Mouse (Mus musculus) Patski (cell line): ENCODE data around the gene Cwf19l1. TPM values are rescaled to one million over a fixed set of nuclear protein-coding genes. Genes with fewer than 3 reads are reported as not detected.

Source experiments
- ATAC-seq: fragments of 100-300 bp; one replicate; pipeline ENCODE4 v1.8.0; 2021
- CTCF ChIA-PET: fragments of 350-600 bp; sonication (Branson Sonifier 250); formaldehyde crosslinking; loops from one replicate; lab custom pipeline; 2022; ENCODE audit warnings: inconsistent platforms; lab: Charles Lee
- POLR2A ChIA-PET: fragments of 350-600 bp; sonication (Branson Sonifier 250); formaldehyde crosslinking; loops from one replicate; lab custom pipeline; 2022; ENCODE audit warnings: antibody characterized with exemption, inconsistent platforms; lab: Charles Lee
- DNase-seq: peaks from one replicate; pipeline ENCODE4 v3.0.0-alpha.2; 2011; ENCODE audit warnings: low read depth, low spot score
- H3K27me3 ChIP-seq: fragments of 371-371 bp; one replicate; pipeline ENCODE4 v1.5.1; 2021
- CTCF ChIP-seq: fragments of 100-300 bp; IDR thresholded peaks from one replicate; pipeline ENCODE4 v1.5.1; 2021
- in situ Hi-C: fragments of 300-500 bp; cut with MboI; formaldehyde crosslinking; loops from 3 replicates; pipeline ENCODE4 v1.11.1; 2018; ENCODE audit warnings: low pct_unique_long_range_greater_than_20kb, mixed read lengths
- polyA plus RNA-seq: library from polyadenylated mRNA; unstranded; gene quantifications from one replicate; pipeline ENCODE4 v1.2.3, GENCODE M21; 2021

Cwf19l1 gene
- polyA plus RNA-seq, 1 experiment from 2014 or later = 21.9 TPM

DNA sequence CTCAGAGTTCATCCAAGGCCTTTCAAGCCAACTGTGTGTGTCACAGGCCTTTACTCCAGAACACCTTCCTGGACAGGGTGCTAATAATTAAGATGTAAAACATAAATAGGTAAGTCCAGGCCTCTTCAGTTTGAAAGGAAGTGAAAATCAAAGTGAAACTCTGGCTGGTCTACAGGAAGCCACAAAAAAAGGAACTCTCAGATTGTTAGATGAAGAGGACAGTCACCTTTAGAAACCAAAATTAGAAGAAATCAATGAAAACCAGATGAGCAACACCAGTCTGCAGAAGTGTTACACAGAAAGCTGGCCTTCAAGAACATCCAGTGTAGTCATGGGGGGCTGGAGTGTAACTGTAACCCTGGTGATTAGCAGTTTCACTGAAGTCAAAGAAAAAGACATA, 17.9 kb downstream of the Cwf19l1 start:
- CTCF ChIA-PET = no interaction called here
- in situ Hi-C loops = no loop called here
- TF ChIP-seq CTCF = no peak
- ATAC-seq (no peak), DNase-seq (no peak)
- H3K27me3 ChIP-seq = no peaks in the 10 kb centered on the region
- POLR2A ChIA-PET = no interaction called here

DNA sequence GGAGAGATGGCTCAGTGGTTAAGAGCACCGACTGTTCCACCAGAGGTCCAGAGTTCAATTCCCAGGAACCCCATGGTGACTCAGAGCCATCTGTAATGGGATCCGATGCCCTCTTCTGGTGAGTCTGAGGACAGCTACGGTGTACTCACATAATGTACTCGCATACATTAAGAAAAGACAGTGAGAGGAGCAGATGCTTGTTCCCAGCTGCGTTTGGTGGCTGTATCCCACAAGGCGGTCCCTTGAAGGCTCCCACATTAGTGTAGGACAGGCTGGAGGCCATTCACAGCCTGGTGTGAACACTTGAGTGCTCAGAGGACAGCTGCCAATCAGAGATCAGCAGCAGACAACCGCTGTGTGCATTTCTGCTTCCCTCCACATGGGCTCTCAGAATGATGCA, 24.0 kb downstream of the Cwf19l1 start:
- CTCF ChIA-PET = interaction anchor here (1.2 to 1.5 kb wide), 2 partner anchors 8 to 16 kb away, joined by 3 to 4 read pairs; no protein-coding TSS in a partner anchor
- POLR2A ChIA-PET = no interaction called here
- H3K27me3 ChIP-seq = no peaks in the 10 kb centered on the region
- no peak for DNase-seq
- peak; percentile 56 for TF ChIP-seq CTCF
- in situ Hi-C loops = no loop called here
- ATAC-seq = no peak

- H3K27me3 ChIP-seq = no peaks in the 10 kb centered on the region
- TF ChIP-seq CTCF = no peak
- ATAC-seq = no peak
- POLR2A ChIA-PET = no interaction called here
- CTCF ChIA-PET = no interaction called here
- DNase-seq = no peak
- in situ Hi-C loops = no loop called here
Measured at GRCm38 (mm10) chr19:44110356-44110755, 25.3 kb downstream of the Cwf19l1 start.

DNA sequence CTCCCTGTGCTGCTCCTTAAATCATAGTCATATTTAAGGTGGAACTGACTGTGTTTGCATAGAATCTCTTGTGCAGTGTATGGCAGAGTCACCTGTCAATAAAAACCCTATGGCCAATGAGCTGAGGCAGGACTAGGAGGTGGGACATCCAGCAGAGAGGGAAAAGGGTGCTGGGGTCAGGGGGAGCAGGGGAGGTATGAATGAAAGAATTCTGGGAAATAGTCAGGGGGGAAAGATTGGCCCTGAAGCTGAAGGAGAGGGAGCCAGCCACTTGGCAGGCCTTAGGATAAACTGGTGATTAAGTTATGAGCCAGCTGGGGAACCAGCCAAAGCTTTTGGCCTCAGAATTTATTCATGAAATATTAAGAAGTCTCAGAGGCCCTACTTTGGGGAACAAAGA, 26.7 kb downstream of the Cwf19l1 start:
- in situ Hi-C loops = no loop called here
- no peak for ATAC-seq
- no peak for DNase-seq
- ChIA-PET POLR2A (no interaction called here), CTCF (no interaction called here)
- H3K27me3 ChIP-seq = no peaks in the 10 kb centered on the region
- TF ChIP-seq CTCF = no peak

DNA sequence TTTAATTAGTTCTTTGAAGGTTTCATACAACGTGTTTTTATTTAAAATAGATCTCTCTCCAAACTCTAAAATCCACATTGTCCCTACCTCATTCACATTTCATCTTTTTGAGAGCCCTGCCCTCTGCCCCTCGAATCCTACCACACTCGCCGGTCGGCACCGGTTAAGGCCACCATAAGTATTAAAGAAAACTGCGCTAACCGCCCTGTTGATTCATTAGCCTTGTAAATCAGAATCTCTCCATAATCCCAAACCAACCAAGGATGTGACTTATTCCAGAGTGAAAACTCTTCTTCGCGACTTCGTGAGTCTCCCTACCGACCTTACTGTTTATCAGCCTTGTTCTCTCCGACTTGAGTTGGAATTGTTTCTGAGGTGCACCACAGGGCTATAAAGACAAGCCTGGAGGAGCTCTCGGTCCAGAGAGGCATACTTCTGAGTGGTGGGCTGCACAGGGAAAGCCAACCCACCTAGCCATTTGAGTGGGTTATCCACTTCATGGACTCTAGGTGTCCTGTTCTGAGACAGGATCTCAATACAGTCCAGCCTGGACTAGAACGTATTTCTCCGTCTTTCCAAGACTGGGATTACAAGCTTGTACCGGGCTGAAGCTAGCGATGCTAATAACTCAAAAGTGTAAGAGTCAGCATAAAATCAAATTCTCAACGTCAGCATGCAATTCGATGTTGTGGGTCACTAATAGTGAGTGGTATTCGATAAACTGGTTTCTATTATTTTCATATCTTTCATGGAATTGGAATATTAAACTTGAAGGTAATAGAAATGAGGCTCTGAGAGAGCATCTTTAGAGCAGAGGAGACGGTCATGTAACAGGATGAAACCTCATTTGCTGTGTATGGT, 27.8 kb downstream of the Cwf19l1 start:
- ATAC-seq (peak; percentile 17), DNase-seq (no peak)
- in situ Hi-C loops = no loop called here
- no peaks in the 10 kb centered on the region for H3K27me3 ChIP-seq
- POLR2A ChIA-PET = interaction anchor here (0.6 kb wide), 1 partner anchor 548 kb away, joined by 8 read pairs; no protein-coding TSS in a partner anchor
- CTCF ChIA-PET = no interaction called here
- no peak for TF ChIP-seq CTCF

DNA sequence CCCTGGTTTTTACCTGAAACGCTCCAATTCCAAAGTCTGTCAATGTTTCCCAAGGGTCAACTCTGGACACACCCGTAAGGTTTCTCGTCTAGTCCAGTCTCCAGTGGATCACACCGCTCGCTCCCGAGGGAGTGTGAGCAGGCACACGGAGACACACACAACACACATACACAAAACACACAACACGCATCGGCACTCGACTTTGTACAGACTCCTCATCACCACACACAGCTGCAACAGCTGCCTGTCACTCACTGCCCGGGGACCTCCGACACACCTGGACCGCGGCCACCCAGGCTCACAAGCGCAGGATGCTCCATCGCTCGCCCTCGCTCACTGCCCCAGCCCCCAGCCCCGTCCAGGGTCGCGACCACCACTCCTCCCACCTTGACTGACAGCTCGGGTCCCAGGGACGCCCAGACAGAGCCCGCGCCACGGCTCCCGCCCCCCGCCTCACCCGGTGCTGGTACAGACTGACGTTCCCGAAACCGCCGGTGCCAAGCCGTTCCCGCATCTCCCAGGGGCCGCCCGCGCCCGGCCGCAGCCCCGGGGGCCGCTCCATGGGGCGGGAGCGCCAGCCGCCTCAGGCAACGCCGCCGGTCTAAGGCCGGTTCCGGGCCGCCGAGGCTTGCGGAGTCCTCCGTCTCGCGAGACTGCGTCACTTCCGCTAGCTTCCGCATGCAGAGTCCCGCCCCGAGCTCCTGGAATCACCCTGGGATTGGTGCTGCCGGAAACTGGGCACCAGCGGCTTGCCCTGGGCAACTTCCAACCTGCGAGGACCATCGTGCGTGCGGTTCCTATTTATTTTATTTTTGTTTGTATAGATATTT, 28.6 kb downstream of the Cwf19l1 start, which contains the start of gene Chuk:
TSS of gene Chuk (minus strand) at position 650 of the 830 bp plus-strand sequence.
- ATAC-seq (peak; percentile 94), DNase-seq (peak; percentile 68)
- CTCF ChIA-PET = interaction anchor here (2.4 kb wide), 1 partner anchor 11 kb away, joined by 7 read pairs; no protein-coding TSS in a partner anchor
- TF ChIP-seq CTCF = no peak
- in situ Hi-C loops = no loop called here
- POLR2A ChIA-PET = no interaction called here
- H3K27me3 ChIP-seq = no peaks in the 10 kb centered on the region

DNA sequence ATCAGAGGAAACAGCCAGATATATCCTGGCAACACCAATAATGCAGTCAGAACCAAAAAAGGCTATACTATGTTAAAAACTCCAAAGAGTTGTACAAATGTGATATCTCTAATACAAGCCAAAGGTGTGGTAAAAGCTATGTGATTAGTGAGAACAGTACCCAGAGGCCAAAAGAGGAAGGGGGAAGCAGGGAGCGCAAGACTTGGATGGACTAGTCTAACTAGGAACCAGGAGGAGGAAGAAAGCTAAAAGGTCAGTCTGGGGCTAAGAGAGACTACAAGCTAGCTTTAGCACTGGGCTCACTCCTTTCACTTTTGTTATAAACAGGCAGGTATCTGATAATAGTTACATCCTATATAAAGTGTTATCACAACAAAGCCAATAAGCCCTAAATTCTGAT, 31.3 kb downstream of the Cwf19l1 start:
- ChIA-PET POLR2A (no interaction called here), CTCF (interaction anchor here (1.0 to 3.3 kb wide), 3 partner anchors 8 to 16 kb away, joined by 3 to 8 read pairs (median 7); no protein-coding TSS in a partner anchor)
- no peak for TF ChIP-seq CTCF
- no peak for DNase-seq
- in situ Hi-C loops = no loop called here
- H3K27me3 ChIP-seq = no peaks in the 10 kb centered on the region
- ATAC-seq = no peak

DNA sequence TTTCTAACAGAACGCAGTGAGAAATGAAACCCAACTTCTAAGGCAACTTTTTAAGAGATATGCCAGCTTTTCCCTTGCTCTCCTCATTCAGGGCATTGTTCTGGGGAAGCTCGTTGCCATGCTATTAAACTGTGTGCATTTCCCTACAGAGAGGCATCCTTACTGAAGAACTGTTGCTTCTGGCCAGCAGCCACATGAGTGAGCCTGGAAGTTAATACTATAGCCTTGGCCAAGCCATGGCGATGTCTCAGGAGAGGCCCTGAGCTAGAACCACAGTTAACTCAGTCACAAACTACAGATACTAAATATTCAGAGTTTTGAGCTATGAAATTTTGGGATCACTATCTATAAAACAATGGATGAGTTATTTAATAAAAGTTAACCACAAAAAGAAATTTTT, 32.7 kb downstream of the Cwf19l1 start:
- no peak for DNase-seq
- TF ChIP-seq CTCF = no peak

GRCm38 (mm10) chr19:44100840-44101239, 34.8 kb downstream of the Cwf19l1 start:
- ATAC-seq (no peak), DNase-seq (no peak)
- in situ Hi-C loops = no loop called here
- ChIA-PET POLR2A (no interaction called here), CTCF (no interaction called here)
- no peak for TF ChIP-seq CTCF
- no peaks in the 10 kb centered on the region for H3K27me3 ChIP-seq

More for the DNA sequence above, 32.7 kb downstream of the Cwf19l1 start:
- H3K27me3 ChIP-seq = no peaks in the 10 kb centered on the region
- ATAC-seq = no peak
- in situ Hi-C loops = no loop called here
- ChIA-PET POLR2A (interaction anchor here (1.4 kb wide), 1 partner anchor 11 kb away, joined by 6 read pairs; no protein-coding TSS in a partner anchor), CTCF (interaction anchor here (0.9 to 3.3 kb wide), 2 partner anchors 9 to 14 kb away, joined by 3 to 8 read pairs; no protein-coding TSS in a partner anchor)

- ATAC-seq (no peak), DNase-seq (no peak)
- CTCF ChIA-PET = interaction anchor here (1.1 kb wide), 1 partner anchor 15 kb away, joined by 6 read pairs; no protein-coding TSS in a partner anchor
- no peaks in the 10 kb centered on the region for H3K27me3 ChIP-seq
- in situ Hi-C loops = no loop called here
- POLR2A ChIA-PET = no interaction called here
- TF ChIP-seq CTCF = no peak
Measured at GRCm38 (mm10) chr19:44086278-44086677, 49.4 kb downstream of the Cwf19l1 start.
